Mouse (Mus musculus): ENCODE data around the gene Mthfd2l. TPM values are rescaled to one million over a fixed set of nuclear protein-coding genes. Genes with fewer than 3 reads are reported as not detected.

Mthfd2l gene
- 26.4 and 31.0 TPM in 2 replicates for total RNA-seq (2017)

GRCm38 (mm10) chr5:90930971-90931851 lies at the start of gene Mthfd2l:
Gene Mthfd2l, plus strand, starts transcription at chr5:90931117.
- peak; percentile 96 for ATAC-seq (replicated peaks; ENCODE audit: low read depth, poor library complexity, severe bottlenecking)

- peak; percentile 77 for ATAC-seq (replicated peaks; ENCODE audit: low read depth, poor library complexity, severe bottlenecking)
Measured at GRCm38 (mm10) chr5:90881682-90882081, 49.2 kb upstream of the Mthfd2l start.

DNA sequence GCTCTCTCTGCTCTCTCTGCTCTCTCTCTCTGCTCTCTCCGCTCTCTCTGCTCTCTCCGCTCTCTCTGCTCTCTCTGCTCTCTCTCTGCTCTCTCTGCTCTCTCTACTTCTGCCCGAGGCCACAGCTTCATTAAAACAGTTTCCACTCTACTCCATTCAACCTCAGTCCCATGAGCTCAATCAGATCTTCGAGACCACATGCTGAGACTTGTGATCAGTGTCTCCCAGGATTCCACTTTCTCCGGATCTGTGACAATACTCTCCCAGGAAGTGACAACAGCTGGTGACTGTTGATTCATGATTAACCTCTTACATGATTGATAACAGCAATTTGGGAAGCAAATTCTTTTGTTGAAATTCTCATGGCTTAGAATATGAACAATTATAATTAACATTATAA lies 48.8 kb upstream of the Mthfd2l start:
- ATAC-seq (replicated peaks; ENCODE audit: low read depth, poor library complexity, severe bottlenecking), result no peak

GRCm38 (mm10) chr5:90884628-90885242 lies 46.2 kb upstream of the Mthfd2l start:
- peak; percentile 60 for ATAC-seq (replicated peaks; ENCODE audit: low read depth, poor library complexity, severe bottlenecking)

GRCm38 (mm10) chr5:90888661-90889060 lies 42.3 kb upstream of the Mthfd2l start:
- ATAC-seq (replicated peaks; ENCODE audit: low read depth, poor library complexity, severe bottlenecking), result no peak

GRCm38 (mm10) chr5:90890519-90891463 lies 40.1 kb upstream of the Mthfd2l start, which contains the start of gene Cxcl1:
Gene Cxcl1, plus strand, starts transcription at chr5:90891241.
- ATAC-seq (replicated peaks; ENCODE audit: low read depth, poor library complexity, severe bottlenecking), result peak; percentile 68

GRCm38 (mm10) chr5:90891464-90891813 lies 39.5 kb upstream of the Mthfd2l start:
- ATAC-seq (replicated peaks; ENCODE audit: low read depth, poor library complexity, severe bottlenecking), result no peak

DNA sequence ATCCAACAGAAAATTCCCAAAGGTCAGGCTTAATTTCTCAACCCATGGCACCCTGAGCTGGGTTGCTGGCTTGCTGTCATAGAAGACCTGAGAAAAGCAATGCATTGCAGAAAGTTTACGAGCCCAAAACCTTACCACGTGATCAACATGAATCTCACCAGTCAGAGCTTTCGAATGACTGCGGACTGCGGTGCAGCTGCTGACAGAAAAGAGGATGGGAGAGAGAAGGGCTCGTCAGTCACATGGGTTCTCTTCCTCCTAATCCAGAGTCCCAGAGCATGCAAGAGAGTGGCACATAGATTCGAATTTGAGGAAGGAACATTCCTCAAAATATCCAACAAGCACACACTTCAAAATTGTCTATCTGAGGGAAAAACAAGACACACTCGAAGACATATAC lies 36.7 kb upstream of the Mthfd2l start:
- no peak for ATAC-seq (replicated peaks; ENCODE audit: low read depth, poor library complexity, severe bottlenecking)

- 0 out of 2 replicates have a peak, but pooled peaks have one; percentile 24 for ATAC-seq (replicated peaks; ENCODE audit: low read depth, poor library complexity, severe bottlenecking)
Measured at GRCm38 (mm10) chr5:90897429-90897828, 33.5 kb upstream of the Mthfd2l start.

- ATAC-seq (replicated peaks; ENCODE audit: low read depth, poor library complexity, severe bottlenecking), result no peak
Measured at GRCm38 (mm10) chr5:90899308-90899707, 31.6 kb upstream of the Mthfd2l start.

GRCm38 (mm10) chr5:90900147-90900546 lies 30.8 kb upstream of the Mthfd2l start:
- ATAC-seq (replicated peaks; ENCODE audit: low read depth, poor library complexity, severe bottlenecking), result peak; percentile 15

DNA sequence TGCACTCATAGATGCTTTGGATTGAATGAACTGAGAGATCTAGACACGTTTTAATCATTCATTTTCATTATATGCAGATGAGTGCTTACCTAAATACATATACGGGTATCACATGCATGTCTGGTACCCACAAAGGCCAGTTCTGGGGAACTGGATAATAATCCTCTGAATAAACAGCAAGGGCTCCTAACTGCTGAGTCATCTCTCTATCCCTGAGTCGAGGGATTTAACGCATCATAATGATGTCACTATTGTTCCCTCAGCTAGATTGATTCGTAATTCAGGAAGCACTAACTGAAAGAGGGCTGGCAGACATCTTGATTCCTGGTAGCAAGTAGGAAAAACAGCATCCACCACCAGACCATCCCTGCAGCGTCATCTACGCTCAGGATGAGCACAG lies 30.2 kb upstream of the Mthfd2l start:
- no peak; the same call in 1 of the 2 replicates for ATAC-seq (replicated peaks; ENCODE audit: low read depth, poor library complexity, severe bottlenecking)

DNA sequence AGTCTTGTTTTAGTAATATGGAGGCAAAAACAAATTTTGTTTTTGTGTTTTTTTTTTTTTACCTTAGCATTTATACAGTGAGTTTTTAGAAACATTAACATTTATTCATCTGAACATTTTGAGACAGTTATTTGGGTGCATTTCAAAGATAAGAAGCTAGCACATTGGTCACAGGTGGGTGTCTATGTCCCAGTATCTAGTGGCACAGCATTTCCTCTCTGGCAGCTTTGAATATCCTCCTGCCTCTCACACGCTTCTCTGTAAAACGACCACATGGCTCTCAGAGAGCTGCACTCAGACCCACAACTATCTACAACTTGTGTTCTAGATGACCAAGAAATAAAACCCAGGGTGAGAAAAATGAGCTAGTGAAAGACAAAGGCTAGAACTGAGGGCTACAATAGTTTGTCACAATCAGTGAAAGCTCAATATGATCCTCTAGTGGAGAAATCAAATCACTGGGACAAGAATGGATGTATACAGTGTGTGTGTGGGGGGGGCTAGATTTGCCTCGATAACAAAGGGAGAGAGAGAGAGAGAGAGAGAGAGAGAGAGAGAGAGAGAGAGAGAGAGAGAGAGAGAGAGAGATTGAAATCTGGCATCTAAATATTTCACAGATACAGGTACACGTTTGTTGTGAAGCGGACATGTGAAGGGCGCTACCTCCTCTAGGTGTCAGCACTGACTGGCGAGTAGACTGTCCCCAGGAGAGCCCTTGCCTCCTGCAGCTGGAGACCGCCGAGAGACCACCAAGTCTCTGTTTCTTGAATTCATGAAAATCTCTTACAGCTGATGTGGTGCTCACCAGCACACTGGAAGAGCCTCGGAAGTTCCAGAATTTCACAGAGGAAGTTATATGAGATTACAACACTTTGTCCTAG lies 28.3 kb upstream of the Mthfd2l start:
- ATAC-seq (replicated peaks; ENCODE audit: low read depth, poor library complexity, severe bottlenecking), result peak; percentile 30

DNA sequence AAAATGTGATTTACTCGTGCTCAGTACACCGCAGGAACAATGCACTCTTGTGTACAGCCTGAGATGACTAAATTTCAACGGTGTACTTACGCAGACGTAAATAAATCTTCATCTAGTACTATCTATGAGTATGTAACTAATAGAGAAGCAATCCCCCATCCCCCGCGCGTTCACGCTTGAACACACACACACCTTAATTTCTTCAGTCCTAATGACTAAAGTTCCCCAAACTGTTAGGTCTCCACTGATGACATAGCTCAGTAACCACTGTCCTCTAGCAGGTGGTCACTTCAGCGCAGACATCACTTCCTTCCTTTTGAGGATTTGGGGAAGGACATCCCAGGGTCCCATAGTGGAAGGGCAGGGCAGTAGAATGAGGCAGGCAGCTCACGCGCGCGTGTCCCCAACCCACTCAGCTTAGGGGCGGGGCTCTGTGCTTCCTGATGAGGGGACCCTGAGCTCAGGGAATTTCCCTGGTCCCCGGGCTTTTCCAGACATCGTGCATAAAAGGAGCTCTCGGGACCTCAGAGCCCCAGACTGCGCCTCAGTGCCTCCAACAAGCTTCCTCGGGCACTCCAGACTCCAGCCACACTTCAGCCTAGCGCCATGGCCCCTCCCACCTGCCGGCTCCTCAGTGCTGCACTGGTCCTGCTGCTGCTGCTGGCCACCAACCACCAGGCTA lies 27.4 kb upstream of the Mthfd2l start, which contains the start of gene Cxcl2:
Gene Cxcl2 (plus strand): TSS at position 533 of the 682 bp plus-strand sequence.
- peak; percentile 64 for ATAC-seq (replicated peaks; ENCODE audit: low read depth, poor library complexity, severe bottlenecking)

DNA sequence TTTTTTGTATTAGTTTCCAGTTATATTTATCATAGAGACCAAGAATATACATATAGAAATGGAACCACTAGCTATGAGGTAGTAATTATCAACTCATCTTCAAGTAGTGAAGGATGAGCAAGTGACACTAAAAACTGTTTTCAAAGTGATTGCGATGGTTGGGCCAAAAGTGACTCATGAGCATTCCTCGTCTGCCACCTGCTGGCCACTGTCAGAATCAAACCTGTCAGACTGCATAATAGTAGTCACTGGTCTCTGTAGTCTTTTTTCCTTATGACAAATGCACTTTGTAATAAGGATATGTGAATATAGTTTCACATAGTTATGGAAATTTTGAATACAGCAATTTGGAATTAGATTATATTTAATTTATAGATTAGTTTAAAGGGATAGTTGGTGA lies 21.9 kb upstream of the Mthfd2l start:
- peak; percentile 99 for ATAC-seq (replicated peaks; ENCODE audit: low read depth, poor library complexity, severe bottlenecking)

DNA sequence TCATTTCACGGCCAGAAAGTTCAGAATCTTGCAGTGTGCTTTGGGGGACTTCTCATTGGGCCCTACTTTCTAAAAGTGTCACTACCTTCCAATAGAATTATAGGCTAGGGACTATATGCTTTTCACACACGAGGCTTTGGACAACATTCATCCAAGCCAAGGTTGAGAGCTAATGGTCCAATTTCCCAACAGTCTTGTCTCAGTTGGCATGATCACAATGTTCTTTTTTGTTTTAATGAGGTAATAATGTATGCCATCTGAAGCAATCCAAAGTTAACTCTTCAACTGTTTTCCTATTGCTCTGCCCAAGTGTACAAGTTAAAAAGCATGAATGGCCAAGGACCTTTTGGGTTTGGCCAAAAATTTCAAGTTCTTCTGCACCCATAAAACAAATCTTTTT lies 11.4 kb upstream of the Mthfd2l start:
- ATAC-seq (replicated peaks; ENCODE audit: low read depth, poor library complexity, severe bottlenecking), result no peak

DNA sequence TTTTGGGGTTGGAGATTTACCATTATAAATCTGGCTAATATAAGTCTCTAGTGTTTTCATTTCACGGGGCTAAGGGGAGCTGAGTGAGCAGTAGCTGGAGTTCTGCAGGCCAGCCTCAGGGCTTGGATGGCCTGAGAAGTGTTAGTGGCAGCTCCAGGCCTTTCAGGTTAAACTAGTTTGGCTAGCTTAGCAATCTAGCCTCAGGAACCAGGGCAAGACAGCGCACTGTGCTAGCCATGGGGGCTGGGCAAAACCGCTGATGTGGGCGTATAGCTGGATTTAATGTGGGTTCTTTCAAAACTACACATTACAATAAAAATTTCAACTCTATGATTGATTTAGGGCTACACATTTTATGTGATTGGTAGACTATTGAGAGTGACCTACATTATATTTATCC lies 8.0 kb upstream of the Mthfd2l start:
- ATAC-seq (replicated peaks; ENCODE audit: low read depth, poor library complexity, severe bottlenecking), result no peak

GRCm38 (mm10) chr5:90930546-90930945 lies 371 bp upstream of the Mthfd2l start:
- ATAC-seq (replicated peaks; ENCODE audit: low read depth, poor library complexity, severe bottlenecking), result peak; percentile 11; the same call in 1 of the 2 replicates

DNA sequence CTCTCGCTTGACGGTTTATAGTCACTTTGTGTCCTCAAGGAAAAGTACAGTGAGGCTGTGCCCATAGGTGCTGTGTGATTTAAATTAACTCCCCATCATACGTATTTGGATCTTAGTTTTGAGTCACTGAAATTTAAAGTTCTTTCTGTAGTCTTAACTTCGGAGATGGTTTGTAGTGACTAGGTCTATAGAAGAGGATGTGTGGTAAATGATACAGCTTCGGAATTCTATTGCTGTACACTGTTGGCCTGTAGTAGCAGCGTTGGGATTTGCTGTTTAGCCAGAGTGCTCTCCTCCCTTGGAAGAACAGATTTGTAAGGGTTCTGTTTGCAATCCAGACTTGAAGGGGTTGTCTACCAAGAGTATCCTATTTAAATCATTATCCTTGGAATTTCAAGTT lies 994 bp downstream of the Mthfd2l start:
- ATAC-seq (replicated peaks; ENCODE audit: low read depth, poor library complexity, severe bottlenecking), result no peak
